Mouse (Mus musculus) bone marrow macrophage, adult 2 months (primary cell): ENCODE results near the gene Cnksr2.

Experiments
- CTCF ChIP-seq: IDR thresholded peaks from 2 replicates; pipeline ENCODE4 v1.5.1; 2012; ENCODE audit warnings: low read depth, mild to moderate bottlenecking, low read length, moderate library complexity
- POLR2A ChIP-seq: IDR thresholded peaks from 2 replicates; pipeline ENCODE4 v1.6.1; 2012; ENCODE audit warnings: mild to moderate bottlenecking, low read depth, low read length, borderline replicate concordance

- TF ChIP-seq CTCF (no peak), POLR2A (no peak)
These were observed 241.4 kb downstream of the Cnksr2 start for GRCm38 (mm10) chrX:157801669-157802068.
